Mouse (Mus musculus) bone marrow, adult 2 months (tissue): ENCODE results near the gene Anapc15-ps.

Experiments
- CTCF ChIP-seq: fragments of 200-500 bp; IDR thresholded peaks from 2 replicates; pipeline ENCODE4 v1.5.1; 2011; ENCODE audit warnings: low read length, control low read depth; ENCODE audit not compliant: control insufficient read depth, insufficient read depth
- POLR2A ChIP-seq: fragments of 200-500 bp; IDR thresholded peaks from 2 replicates; pipeline ENCODE4 v1.6.1; 2011; ENCODE audit warnings: low read depth, mild to moderate bottlenecking, control low read depth, low read length, borderline replicate concordance; ENCODE audit not compliant: control insufficient read depth

DNA sequence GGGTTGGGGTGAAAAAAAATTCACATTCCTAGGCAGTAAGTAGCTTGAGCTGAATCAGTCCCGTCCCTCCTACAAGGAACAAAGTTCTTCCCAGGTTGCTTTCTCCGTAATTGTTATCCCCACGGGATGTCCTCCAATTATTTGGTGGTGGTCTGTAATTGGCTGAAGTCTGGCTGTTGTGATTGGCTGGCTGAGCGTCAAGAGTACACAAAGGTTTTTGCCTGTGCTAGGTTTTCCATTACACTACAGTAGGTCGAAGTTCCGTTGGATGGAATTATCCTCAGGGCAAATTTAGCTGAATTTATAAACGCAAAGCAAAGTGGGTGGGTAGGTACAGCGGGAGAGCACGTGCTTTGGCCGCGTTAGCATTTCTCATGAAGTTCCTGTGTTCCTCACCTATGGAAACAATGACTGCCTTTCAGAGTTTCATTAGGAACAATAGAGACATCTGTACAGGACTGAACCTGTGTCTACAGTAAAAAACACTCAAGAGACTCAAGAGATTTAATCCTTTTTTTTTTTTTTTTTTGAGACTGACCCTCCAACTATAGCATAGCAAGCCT, 24.8 kb downstream of the Anapc15-ps start:
- TF ChIP-seq CTCF = no peak
- no peak for TF ChIP-seq POLR2A
